Mouse (Mus musculus) lung, embryonic 14.5 days (tissue): ENCODE data around the gene 4930548H24Rik. TPM values are rescaled to one million over a fixed set of nuclear protein-coding genes. Genes with fewer than 3 reads are reported as not detected.

Source experiments
- ATAC-seq: fragments of 200-750 bp; cut with Nextera tagmentation; 2 replicates; pipeline ENCODE4 v1.8.0; 2017; ENCODE audit warnings: mild to moderate bottlenecking, moderate TSS enrichment, moderate library complexity; ENCODE audit not compliant: insufficient read depth
- DNase-seq: peaks from one replicate; pipeline ENCODE4 v3.0.0-alpha.2; 2015
- H3K27ac ChIP-seq: fragments of 300-500 bp; sonication (generic); 2 replicates; pipeline ENCODE4 v1.5.1; 2014; ENCODE audit warnings: low read depth, mild to moderate bottlenecking, moderate library complexity
- H3K27me3 ChIP-seq: fragments of 300-500 bp; sonication (generic); 2 replicates; pipeline ENCODE4 v1.6.1; 2014; ENCODE audit warnings: low read length, control low read depth; ENCODE audit not compliant: insufficient read depth
- H3K36me3 ChIP-seq: fragments of 300-500 bp; sonication (generic); 2 replicates; pipeline ENCODE4 v1.6.1; 2014; ENCODE audit warnings: control low read depth; ENCODE audit not compliant: insufficient read depth
- H3K4me1 ChIP-seq: fragments of 300-500 bp; sonication (generic); 2 replicates; pipeline ENCODE4 v1.6.1; 2014; ENCODE audit warnings: antibody characterized with exemption, control low read depth; ENCODE audit not compliant: insufficient read depth
- H3K4me2 ChIP-seq: fragments of 300-500 bp; sonication (generic); 2 replicates; pipeline ENCODE4 v1.6.1; 2014; ENCODE audit warnings: mild to moderate bottlenecking
- H3K4me3 ChIP-seq: fragments of 300-500 bp; sonication (generic); 2 replicates; pipeline ENCODE4 v1.5.1; 2014; ENCODE audit warnings: low read depth, low read length
- H3K9ac ChIP-seq: fragments of 300-500 bp; sonication (generic); 2 replicates; pipeline ENCODE4 v1.6.1; 2014
- H3K9me3 ChIP-seq: fragments of 300-500 bp; sonication (generic); 2 replicates; pipeline ENCODE4 v1.6.1; 2016; ENCODE audit warnings: low read depth, low read length, control low read depth
- CTCF ChIP-seq: IDR thresholded peaks from 2 replicates; pipeline ENCODE4 v1.5.1; 2016; ENCODE audit warnings: antibody characterized with exemption, low read depth
- WGBS: fragments of 180-500 bp; shearing (Covaris S2); extraction: QIAGEN DNeasy Blood & Tissue Kit; methylation state at CpG from one replicate; pipeline ENCODE4 v1.1.7; 2014; 5-methylcytosine and 5-hydroxymethylcytosine counted together
- polyA plus RNA-seq: library from polyadenylated mRNA; unstranded; fragments of >200 nt; fragmentation: Nextera tagmentation; extraction: Ambion mirVana; gene quantifications from 2 replicates; pipeline ENCODE4 v1.2.1, GENCODE M21; 2014

The 4930548H24Rik gene
- 0.16 and 0.18 TPM in 2 replicates for polyA plus RNA-seq

DNA sequence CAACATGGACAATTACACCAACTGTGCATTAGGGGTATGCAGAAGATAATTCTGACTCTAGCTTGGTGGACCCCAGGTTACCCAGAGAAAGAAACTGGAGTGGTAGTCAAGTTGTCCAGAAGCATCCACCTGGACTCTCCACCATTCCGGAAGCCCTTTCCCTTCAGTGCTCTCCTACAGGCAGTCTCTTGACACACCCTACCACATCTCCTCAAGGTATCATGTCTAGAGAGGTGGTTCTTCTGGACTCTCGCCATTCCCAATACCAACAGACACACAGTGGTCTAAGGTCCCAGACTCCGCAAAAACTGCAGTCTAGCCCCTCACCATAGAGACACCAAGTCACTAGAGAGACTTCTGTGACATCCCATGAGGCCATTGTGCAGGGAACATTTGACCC, at the start of gene 4930548H24Rik:
Gene 4930548H24Rik (plus strand): TSS at position 301 of the 400 bp plus-strand sequence.
- no peaks in the 10 kb centered on the region for H3K9me3 ChIP-seq
- no peak within 1 kb of the TSS for H3K27ac ChIP-seq
- DNase-seq (no peak), ATAC-seq (no peak)
- no peak within 1 kb of the TSS for H3K4me3 ChIP-seq
- no peak within 1 kb of the TSS for H3K9ac ChIP-seq
- no peak within 1 kb of the TSS for H3K4me2 ChIP-seq
- H3K4me1 ChIP-seq = no peaks in the 10 kb centered on the region
- no peak for TF ChIP-seq CTCF
- H3K27me3 ChIP-seq = no peaks in the 10 kb centered on the region
- WGBS = 89% methylated on average over 3 of the region's 3 CpGs
- peaks cover 17% of the 10 kb centered on the region for H3K36me3 ChIP-seq

DNA sequence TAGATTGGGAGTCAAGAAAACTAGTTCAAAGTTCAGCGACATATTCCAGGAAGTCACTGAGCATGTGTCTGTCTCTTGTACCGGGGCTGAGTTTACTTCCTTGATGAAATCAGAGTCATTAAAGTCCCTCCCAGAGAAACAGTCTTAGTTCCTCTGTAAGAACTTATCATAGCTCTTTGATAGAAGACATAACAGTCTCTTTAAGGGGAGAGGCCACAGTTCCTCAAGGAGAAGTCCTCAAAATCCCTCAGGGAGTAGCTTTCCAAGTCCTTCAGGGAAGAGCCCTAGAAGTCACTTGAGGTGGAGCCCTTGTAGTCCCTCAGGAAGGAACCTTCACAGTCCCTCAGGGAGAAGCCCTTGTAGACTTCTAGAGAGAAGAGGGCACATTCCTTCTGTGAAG, 34.2 kb upstream of the 4930548H24Rik start:
- no peak overlapping the region for H3K4me3 ChIP-seq
- 78% methylated on average over 2 of the region's 2 CpGs for WGBS
- no peak for ATAC-seq
- no peak for TF ChIP-seq CTCF
- H3K27ac ChIP-seq = no peak overlapping the region
- H3K4me2 ChIP-seq = no peak overlapping the region
- no peaks in the 10 kb centered on the region for H3K27me3 ChIP-seq
- H3K9me3 ChIP-seq = no peaks in the 10 kb centered on the region
- H3K36me3 ChIP-seq = no peaks in the 10 kb centered on the region
- no peak for DNase-seq
- H3K9ac ChIP-seq = no peak overlapping the region
- H3K4me1 ChIP-seq = 0 out of 2 replicates have a peak, but pooled peaks cover 5% of the 10 kb centered on the region

DNA sequence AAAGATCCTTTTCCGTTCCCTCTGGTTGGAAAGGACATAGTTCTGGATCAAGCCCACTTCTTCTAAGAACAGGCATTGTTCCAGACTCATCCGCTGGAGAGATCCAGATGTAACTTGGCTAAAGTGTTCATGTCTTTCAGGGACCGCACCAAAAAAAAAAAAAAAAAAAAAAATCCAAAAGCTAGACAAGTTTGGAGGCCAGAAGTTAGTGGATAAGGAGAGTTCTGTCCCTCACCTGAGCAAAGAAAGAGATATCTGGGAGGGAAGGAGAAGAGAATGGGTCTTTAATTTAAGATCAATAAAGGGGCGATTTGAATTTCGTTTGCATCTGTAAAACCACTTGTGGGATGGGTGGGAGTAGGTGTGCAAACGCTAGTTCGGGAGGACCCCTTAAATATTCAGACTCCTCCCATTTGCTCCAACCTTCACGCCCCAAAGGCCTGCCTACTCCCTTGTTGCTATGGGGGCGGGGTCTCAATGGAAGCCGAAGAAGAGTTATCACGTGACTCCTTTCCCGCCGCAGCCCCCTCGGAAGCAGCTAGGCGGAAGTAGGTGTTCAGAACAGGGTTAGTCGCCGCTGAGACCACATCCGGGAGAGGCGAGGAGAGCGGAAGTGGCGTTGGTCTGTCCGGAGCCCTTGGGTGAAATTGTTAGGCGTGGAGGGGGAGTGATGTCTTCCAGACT, 33.5 kb upstream of the 4930548H24Rik start, which contains the start of gene Zfp512:
Gene Zfp512 (plus strand): TSS at position 554 of the 684 bp plus-strand sequence.
- 5% methylated on average over 23 of the region's 23 CpGs for WGBS
- Histone ChIP-seq H3K9ac (peak within 1 kb of the TSS; percentile 73), H3K27ac (peak within 1 kb of the TSS; percentile 42; the same call in 1 of the 2 replicates), H3K4me1 (0 out of 2 replicates have a peak, but pooled peaks cover 5% of the 10 kb centered on the region), H3K4me2 (peak within 1 kb of the TSS; percentile 85), H3K27me3 (no peaks in the 10 kb centered on the region), H3K4me3 (peak within 1 kb of the TSS; percentile 50), H3K36me3 (no peaks in the 10 kb centered on the region), H3K9me3 (no peaks in the 10 kb centered on the region)
- peak; percentile 99 for ATAC-seq
- DNase-seq = peak; percentile 98
- no peak for TF ChIP-seq CTCF

DNA sequence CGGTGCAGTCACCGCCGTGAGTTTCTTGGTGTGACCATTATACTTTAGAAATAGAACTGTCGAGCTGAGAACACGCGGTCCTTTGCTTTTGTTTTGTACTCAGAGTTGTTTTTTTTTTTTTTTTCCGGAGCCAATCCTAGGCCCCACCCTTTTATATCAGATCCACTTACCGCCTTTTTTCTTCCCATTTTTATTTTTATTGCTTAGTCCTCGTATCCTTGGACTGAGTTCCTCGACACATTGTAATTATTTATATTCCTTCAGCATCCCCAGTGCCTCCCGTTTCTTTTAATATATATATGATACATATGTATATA, 33.0 kb upstream of the 4930548H24Rik start:
- peak overlapping the region; percentile 50 for H3K4me3 ChIP-seq
- no peak for ATAC-seq
- no peak for DNase-seq
- no peaks in the 10 kb centered on the region for H3K36me3 ChIP-seq
- H3K27me3 ChIP-seq = no peaks in the 10 kb centered on the region
- WGBS = 0% methylated on average over 11 of the region's 11 CpGs
- H3K4me2 ChIP-seq = peak overlapping the region; percentile 85
- peak overlapping the region; percentile 73 for H3K9ac ChIP-seq
- H3K9me3 ChIP-seq = no peaks in the 10 kb centered on the region
- no peak for TF ChIP-seq CTCF
- H3K4me1 ChIP-seq = 0 out of 2 replicates have a peak, but pooled peaks cover 5% of the 10 kb centered on the region
- peak overlapping the region; percentile 42; the same call in 1 of the 2 replicates for H3K27ac ChIP-seq

DNA sequence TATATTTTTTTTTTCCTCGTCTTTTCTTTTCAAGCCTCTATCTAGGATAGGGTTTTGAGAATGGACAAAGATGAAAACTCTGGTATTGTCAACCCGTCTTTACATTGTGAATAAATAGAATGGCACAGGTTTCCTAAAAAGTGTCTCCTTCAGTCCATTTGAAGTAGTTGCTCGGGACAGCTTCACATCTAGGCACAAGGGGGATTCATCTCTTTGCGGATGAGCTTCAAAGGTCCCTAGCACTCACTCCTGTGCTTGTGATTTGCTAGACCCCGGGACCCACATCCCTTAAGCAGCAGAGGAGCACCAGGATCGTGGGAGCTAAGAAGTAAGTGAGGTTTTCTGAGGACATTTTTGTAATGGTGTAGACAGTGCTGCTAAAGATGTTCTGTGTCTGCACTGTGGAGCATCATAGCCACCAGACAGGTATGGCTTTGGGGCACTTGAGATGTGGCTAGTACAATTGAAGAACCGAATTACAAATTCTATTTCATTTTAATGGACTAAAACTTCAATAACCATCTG, 32.6 kb upstream of the 4930548H24Rik start:
- no peak for TF ChIP-seq CTCF
- DNase-seq = peak; percentile 43
- peak overlapping the region; percentile 73 for H3K9ac ChIP-seq
- H3K27ac ChIP-seq = no peak overlapping the region
- H3K36me3 ChIP-seq = no peaks in the 10 kb centered on the region
- H3K4me2 ChIP-seq = peak overlapping the region; percentile 85
- no peaks in the 10 kb centered on the region for H3K27me3 ChIP-seq
- H3K4me1 ChIP-seq = 0 out of 2 replicates have a peak, but pooled peaks cover 5% of the 10 kb centered on the region
- H3K9me3 ChIP-seq = no peaks in the 10 kb centered on the region
- peak overlapping the region; percentile 50 for H3K4me3 ChIP-seq
- WGBS = 12% methylated on average over 7 of the region's 7 CpGs
- ATAC-seq = no peak

DNA sequence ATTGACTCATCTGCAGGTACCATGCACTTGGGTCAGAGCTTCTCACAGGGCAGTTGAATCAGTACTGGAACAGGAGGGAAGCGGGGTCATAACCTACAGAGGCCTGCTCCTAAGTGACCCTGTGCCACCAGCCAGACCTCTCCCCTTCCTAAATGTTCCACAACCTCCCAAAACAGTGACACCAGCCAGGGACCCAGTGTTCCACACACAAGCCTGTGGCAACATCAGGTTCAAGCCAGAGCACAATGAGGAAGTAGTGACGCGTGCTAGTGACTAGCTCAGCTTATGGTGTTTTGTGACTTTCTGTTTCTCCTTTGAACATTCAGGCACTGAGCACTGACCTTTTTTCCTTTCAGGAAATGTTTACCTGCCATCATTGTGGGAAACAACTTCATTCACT, 17.7 kb upstream of the 4930548H24Rik start:
- Histone ChIP-seq H3K27ac (no peak overlapping the region), H3K9me3 (no peaks in the 10 kb centered on the region), H3K27me3 (no peaks in the 10 kb centered on the region), H3K4me2 (no peak overlapping the region), H3K4me3 (no peak overlapping the region), H3K9ac (no peak overlapping the region), H3K4me1 (no peaks in the 10 kb centered on the region), H3K36me3 (peaks cover 67% of the 10 kb centered on the region)
- WGBS = 89% methylated on average over 3 of the region's 3 CpGs
- DNase-seq (no peak), ATAC-seq (no peak)
- no peak for TF ChIP-seq CTCF

DNA sequence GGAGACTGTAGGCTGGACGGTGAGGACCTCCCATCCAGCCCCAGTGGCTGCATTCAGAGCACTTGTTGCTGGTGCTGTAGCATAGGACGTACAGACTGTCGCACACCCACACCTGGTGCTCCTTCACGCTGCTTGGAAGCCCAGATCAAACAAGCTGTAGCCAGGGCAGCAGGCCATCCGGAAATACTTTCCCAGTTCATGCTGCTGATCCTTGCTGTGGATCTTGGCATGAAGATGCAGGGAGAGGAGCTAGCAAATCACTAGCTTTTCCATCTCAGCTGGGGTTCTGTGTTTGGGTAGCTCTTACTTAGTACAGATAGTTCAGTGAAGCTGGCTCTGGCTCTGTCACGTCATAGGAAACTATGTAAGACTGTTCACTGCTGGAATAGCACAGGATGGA, 15.8 kb upstream of the 4930548H24Rik start:
- Histone ChIP-seq H3K9me3 (no peaks in the 10 kb centered on the region), H3K4me2 (no peak overlapping the region), H3K36me3 (peaks cover 86% of the 10 kb centered on the region), H3K4me3 (no peak overlapping the region), H3K27ac (no peak overlapping the region), H3K4me1 (no peaks in the 10 kb centered on the region), H3K9ac (no peak overlapping the region), H3K27me3 (no peaks in the 10 kb centered on the region)
- TF ChIP-seq CTCF = no peak
- DNase-seq = no peak
- ATAC-seq = no peak
- WGBS = 92% methylated on average over 6 of the region's 6 CpGs
